9 mouse cellular contexts compared by ENCODE assay signal in genomic region chr17:29848793-29849435, GRCm38 (mm10).
DNase-seq lines count a peak whose midpoint lies in the region; ATAC-seq and TF ChIP-seq lines count a peak whose summit lies in the region.
"Had no signal": no experiment of that assay in that cellular context is flagged by ENCODE, and none has a peak within 500 bp of the region (broad histone marks: within the 10 kb centered on the region; RNA-seq: fewer than 3 reads in every experiment).

No protein-coding gene starts in this region.

- H3K79me2 ChIP-seq in liver, adult 2 months (ENCODE audit: control insufficient read depth, insufficient read depth, low read length), result no peaks in the 10 kb centered on the region

- WGBS in kidney, embryonic 16.5 days, result 34% methylated on average over 17 of the region's 17 CpGs
- 29% methylated on average over 17 of the region's 17 CpGs for WGBS in forebrain, embryonic 16.5 days
- 45% methylated on average over 17 of the region's 17 CpGs for WGBS in liver, adult 2 months

- no peaks in the 10 kb centered on the region for H3K9me3 ChIP-seq in kidney, embryonic 16.5 days (ENCODE audit: low read length)
- no peaks in the 10 kb centered on the region for H3K9me3 ChIP-seq in forebrain, embryonic 16.5 days (ENCODE audit: control insufficient read depth, low read length)

- H3K27me3 ChIP-seq in kidney, embryonic 16.5 days (ENCODE audit: insufficient read depth, low read length), result no peaks in the 10 kb centered on the region
- H3K27me3 ChIP-seq in forebrain, embryonic 16.5 days (replicated peaks; ENCODE audit: control insufficient read depth, insufficient read depth, low read length), result no peaks in the 10 kb centered on the region
- no peaks in the 10 kb centered on the region for H3K27me3 ChIP-seq in liver, adult 2 months (ENCODE audit: control insufficient read depth, insufficient read depth, low read length)
- H3K27me3 ChIP-seq in testis, adult 2 months (ENCODE audit: control insufficient read depth, insufficient read depth, low read length), result no peaks in the 10 kb centered on the region

- H3K36me3 ChIP-seq in kidney, embryonic 16.5 days (ENCODE audit: insufficient read depth, low read length), result no peaks in the 10 kb centered on the region
- no peaks in the 10 kb centered on the region for H3K36me3 ChIP-seq in forebrain, embryonic 16.5 days (ENCODE audit: control insufficient read depth, insufficient read depth)
- no peaks in the 10 kb centered on the region for H3K36me3 ChIP-seq in liver, adult 2 months (ENCODE audit: control insufficient read depth, insufficient read depth, low read length)
- no peaks in the 10 kb centered on the region for H3K36me3 ChIP-seq in testis, adult 2 months (ENCODE audit: control insufficient read depth, insufficient read depth, low read length)

- H3K4me1 ChIP-seq in kidney, embryonic 16.5 days (ENCODE audit: insufficient read depth, low read length), result 0 out of 2 replicates have a peak, but pooled peaks cover 4% of the 10 kb centered on the region
- H3K4me1 ChIP-seq in forebrain, embryonic 16.5 days (replicated peaks; ENCODE audit: control insufficient read depth, insufficient read depth, low read length), result peaks cover 7% of the 10 kb centered on the region
- no peaks in the 10 kb centered on the region for H3K4me1 ChIP-seq in liver, adult 2 months (ENCODE audit: control insufficient read depth, insufficient read depth, low read length)
- peaks cover 6% of the 10 kb centered on the region for H3K4me1 ChIP-seq in testis, adult 2 months (ENCODE audit: control insufficient read depth, insufficient read depth, low read length)

- no peak overlapping the region for H3K4me2 ChIP-seq in kidney, embryonic 16.5 days (replicated peaks; ENCODE audit: low read depth, low read length)
- H3K4me2 ChIP-seq in forebrain, embryonic 16.5 days (ENCODE audit: low read length), result no peak overlapping the region

- H3K4me3 ChIP-seq in kidney, embryonic 16.5 days (ENCODE audit: low read length), result no peak overlapping the region
- no peak overlapping the region for H3K4me3 ChIP-seq in forebrain, embryonic 16.5 days (replicated peaks; ENCODE audit: low read length)
- H3K4me3 ChIP-seq in liver, adult 2 months (ENCODE audit: insufficient read depth, low read depth, low read length), result no peak overlapping the region
- no peak overlapping the region for H3K4me3 ChIP-seq in testis, adult 2 months (ENCODE audit: control insufficient read depth, low read depth, low read length)
- H3K4me3 ChIP-seq: erythroblast, embryonic 14.5 days had no signal

- no peak overlapping the region for H3K27ac ChIP-seq in kidney, embryonic 16.5 days (ENCODE audit: low read length)
- no peak overlapping the region for H3K27ac ChIP-seq in forebrain, embryonic 16.5 days (ENCODE audit: low read length)
- no peak overlapping the region for H3K27ac ChIP-seq in liver, adult 2 months (replicated peaks; ENCODE audit: insufficient read depth, low read depth, low read length)
- no peak overlapping the region for H3K27ac ChIP-seq in testis, adult 2 months (ENCODE audit: control insufficient read depth, insufficient read depth, low read depth, low read length)

- no peak overlapping the region for H3K9ac ChIP-seq in kidney, embryonic 16.5 days (replicated peaks; ENCODE audit: low read length)
- no peak overlapping the region for H3K9ac ChIP-seq in forebrain, embryonic 16.5 days (replicated peaks; ENCODE audit: low read depth, low read length)
- H3K9ac ChIP-seq in liver, adult 2 months (ENCODE audit: low read depth, low read length), result no peak overlapping the region

- ATAC-seq in kidney, embryonic 16.5 days (ENCODE audit: low FRiP score, low TSS enrichment), result no peak
- peak; percentile 49; the same call in 1 of the 2 replicates for ATAC-seq in cerebellum, adult (ENCODE audit: insufficient number of reproducible peaks, low FRiP score, low TSS enrichment)
- peak; percentile 29; the same call in 1 of the 2 replicates for ATAC-seq in forebrain, embryonic 16.5 days

- TF ChIP-seq POLR2A in liver, adult 2 months (IDR thresholded peaks at IDR 0.05; ENCODE audit: extremely low read depth, insufficient read depth, low read length), result no peak
- no peak for TF ChIP-seq POLR2A in testis, adult 2 months (IDR thresholded peaks at IDR 0.05; ENCODE audit: control insufficient read depth, low read depth, low read length)

- peak; percentile 77 for DNase-seq in kidney, adult 18-20 months
- DNase-seq in kidney, adult 8-10 months, result peak; percentile 31 to 81
- peak; percentile 34 for DNase-seq in liver, adult 2 months (ENCODE audit: extremely low read depth, low read depth, low spot score)
- DNase-seq in natural killer cell, adult 2 months (ENCODE audit: low spot score in 2 of 2), result peak; percentile 53 to 65

- peak; percentile 81 for TF ChIP-seq CTCF in liver, adult 2 months (IDR thresholded peaks at IDR 0.05; ENCODE audit: low read depth, low read length)
- peak; percentile 74; the same call in 1 of the 2 replicates for TF ChIP-seq CTCF in testis, adult 2 months (IDR thresholded peaks at IDR 0.05; ENCODE audit: control insufficient read depth, insufficient read depth, insufficient replicate concordance, low read depth, low read length)
